23 mouse cellular contexts compared by ENCODE assay signal in genomic region chr2:121758258-121758657, GRCm38 (mm10). TPM values are rescaled to one million over a fixed set of nuclear protein-coding genes. Genes with fewer than 3 reads are reported as not detected.
"Had no signal": no experiment of that assay in that cellular context is flagged by ENCODE, and none has a peak within 500 bp of the region (broad histone marks: within the 10 kb centered on the region; RNA-seq: fewer than 3 reads in every experiment).

No protein-coding gene starts in this region.

- H3K4me3 ChIP-seq: liver, embryonic 15.5 days; lung, embryonic 15.5 days; midbrain, embryonic 12.5 days; neural tube, embryonic 12.5 days; stomach, embryonic 15.5 days had no signal

- H3K4me1 ChIP-seq: liver, embryonic 15.5 days; lung, embryonic 15.5 days; stomach, embryonic 15.5 days had no signal

- H3K27ac ChIP-seq: liver, embryonic 15.5 days; lung, embryonic 15.5 days; midbrain, embryonic 12.5 days; neural tube, embryonic 12.5 days; stomach, embryonic 15.5 days; stomach, postnatal 0 days had no signal

- H3K9ac ChIP-seq: liver, embryonic 15.5 days; liver, postnatal 0 days; lung, embryonic 15.5 days; midbrain, embryonic 12.5 days; neural tube, embryonic 12.5 days; stomach, embryonic 15.5 days had no signal

- H3K9me3 ChIP-seq: liver, embryonic 15.5 days; lung, embryonic 15.5 days; midbrain, embryonic 12.5 days; neural tube, embryonic 12.5 days; stomach, embryonic 15.5 days had no signal

- H3K36me3 ChIP-seq: liver, embryonic 15.5 days; lung, embryonic 15.5 days; midbrain, embryonic 12.5 days; neural tube, embryonic 12.5 days; stomach, embryonic 15.5 days had no signal

- DNase-seq: liver, postnatal 0 days; lung, adult 2 months; lung, postnatal 14 days; lung, postnatal 36 days; midbrain, embryonic 14.5 days; retina, postnatal 1 day; right cerebral cortex, adult 18-20 months; right cerebral cortex, postnatal 25 days; right cerebral cortex, postnatal 4 days; spleen, adult 18-20 months; thymus, adult 2 months; thymus, postnatal 25 days; thymus, postnatal 4 days had no signal

- H3K27me3 ChIP-seq: liver, embryonic 15.5 days; lung, embryonic 15.5 days; midbrain, embryonic 12.5 days; neural tube, embryonic 12.5 days; stomach, embryonic 15.5 days had no signal

- H3K4me2 ChIP-seq: liver, embryonic 15.5 days; lung, embryonic 15.5 days; midbrain, embryonic 12.5 days; neural tube, embryonic 12.5 days; stomach, embryonic 15.5 days had no signal

- ATAC-seq: liver, postnatal 0 days; lung, postnatal 0 days; midbrain, embryonic 16.5 days had no signal

RNA-seq across cellular contexts. Expression of gene Frmd5, which starts 48.6 kb away (rescaled TPM):
- total RNA-seq: megakaryocyte, adult 5-6 weeks; neutrophil, adult 5-6 weeks had no signal
